Mouse (Mus musculus) embryonic fibroblast, embryonic 13.5 days (primary cell): ENCODE results near the gene Tln1.

Experiments
- CTCF ChIP-seq: IDR thresholded peaks from 2 replicates; pipeline ENCODE4 v1.5.1; 2011; ENCODE audit warnings: mild to moderate bottlenecking, control low read depth, low read length, moderate library complexity, borderline replicate concordance; ENCODE audit not compliant: insufficient read depth
- POLR2A ChIP-seq: IDR thresholded peaks from 2 replicates; pipeline ENCODE4 v1.6.1; 2011; ENCODE audit warnings: low read depth, mild to moderate bottlenecking, control low read depth, low read length, moderate library complexity

GRCm38 (mm10) chr4:43559519-43560242 is 2.8 kb downstream of the Tln1 start:
- TF ChIP-seq CTCF, result no peak
- no peak for TF ChIP-seq POLR2A
